Mouse (Mus musculus): ENCODE measurements at regions not wholly inside any gene's neighbourhood (a gene's known extent, or its start where the extent isn't known, plus 50 kb on each side); places are given as distances from the start of the nearest gene placed in this dataset.

DNA sequence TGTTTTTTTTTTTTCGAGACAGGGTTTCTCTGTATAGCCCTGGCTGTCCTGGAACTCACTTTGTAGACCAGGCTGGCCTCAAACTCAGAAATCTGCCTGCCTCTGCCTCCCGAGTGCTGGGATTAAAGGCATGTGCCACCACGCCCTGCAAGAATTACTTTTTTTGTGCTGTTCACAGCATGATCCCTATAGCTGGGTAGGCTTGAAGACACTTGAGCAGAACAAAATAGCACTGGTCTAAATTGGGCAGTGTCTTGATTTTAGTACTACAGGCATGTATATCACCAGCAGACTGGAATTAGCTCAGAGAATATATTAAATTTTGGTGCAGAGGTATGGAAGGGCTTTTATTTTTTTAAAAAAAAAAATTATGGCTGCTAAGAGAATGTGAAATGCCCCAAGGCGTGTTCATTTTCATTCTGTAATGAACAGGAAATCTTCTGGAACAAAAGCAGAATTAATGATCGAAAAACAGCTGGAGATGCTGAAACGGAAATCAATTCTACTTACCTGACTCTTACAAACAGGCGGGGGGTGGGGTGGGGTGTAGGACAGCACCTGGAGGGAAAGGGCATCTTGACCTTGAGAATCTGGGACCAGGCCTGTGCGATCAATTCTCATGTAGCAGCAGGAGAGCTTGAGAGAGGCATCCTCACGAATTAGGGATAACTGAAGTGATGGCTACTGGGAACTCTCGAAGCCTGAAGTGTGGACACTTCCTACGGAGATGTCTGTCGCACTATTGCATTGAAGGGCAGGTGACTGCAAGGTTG is 410.2 kb upstream of the Adamts9 start:
- no peak overlapping the region for H3K27ac ChIP-seq
- no peaks in the 10 kb centered on the region for H3K36me3 ChIP-seq
- H3K9me3 ChIP-seq = no peaks in the 10 kb centered on the region
- H3K9ac ChIP-seq = no peak overlapping the region
- H3K27me3 ChIP-seq = no peaks in the 10 kb centered on the region
- H3K4me1 ChIP-seq = no peaks in the 10 kb centered on the region
- 79% methylated on average over 12 of the region's 12 CpGs for WGBS
- no peak for ATAC-seq (ENCODE audit: low FRiP score, low read depth)
- H3K4me3 ChIP-seq = no peak overlapping the region
- no peak overlapping the region for H3K4me2 ChIP-seq (replicated peaks)

DNA sequence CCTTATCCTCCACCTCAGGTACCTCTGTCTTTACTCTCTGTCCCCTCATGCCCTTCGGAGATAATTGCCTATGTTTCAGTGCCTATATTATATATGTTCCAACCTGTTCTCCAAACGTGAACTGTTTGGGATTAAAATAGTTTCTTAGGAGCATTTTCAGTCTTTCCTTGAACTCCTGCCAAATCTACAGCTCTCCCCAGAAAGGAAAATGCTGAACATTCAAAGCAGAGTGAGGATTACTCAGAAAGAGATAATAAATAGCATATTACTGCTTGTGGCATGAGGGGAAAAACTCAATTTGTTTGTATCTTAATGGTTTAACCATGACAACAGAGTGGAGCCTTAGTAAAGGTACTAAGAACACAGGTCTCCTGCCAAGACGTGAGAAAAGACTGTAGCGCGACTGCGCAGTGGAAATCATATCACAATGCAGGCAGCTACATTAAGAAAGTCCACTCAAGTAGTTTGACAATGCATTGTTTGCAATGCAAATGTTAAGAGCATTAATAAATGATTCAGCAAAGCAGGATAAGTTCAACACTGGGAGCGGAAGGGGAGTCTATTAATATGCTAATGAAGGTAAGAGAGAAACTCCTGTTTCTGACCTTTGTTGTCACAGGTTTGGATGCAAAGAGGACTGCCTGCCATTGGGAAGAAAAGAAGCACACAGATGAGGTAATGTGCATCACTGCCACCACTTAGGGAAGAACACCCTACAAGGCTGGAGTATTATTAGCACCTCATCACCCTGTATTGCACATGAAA is 406.8 kb upstream of the Adamts9 start:
- 76% methylated on average over 7 of the region's 7 CpGs for WGBS

DNA sequence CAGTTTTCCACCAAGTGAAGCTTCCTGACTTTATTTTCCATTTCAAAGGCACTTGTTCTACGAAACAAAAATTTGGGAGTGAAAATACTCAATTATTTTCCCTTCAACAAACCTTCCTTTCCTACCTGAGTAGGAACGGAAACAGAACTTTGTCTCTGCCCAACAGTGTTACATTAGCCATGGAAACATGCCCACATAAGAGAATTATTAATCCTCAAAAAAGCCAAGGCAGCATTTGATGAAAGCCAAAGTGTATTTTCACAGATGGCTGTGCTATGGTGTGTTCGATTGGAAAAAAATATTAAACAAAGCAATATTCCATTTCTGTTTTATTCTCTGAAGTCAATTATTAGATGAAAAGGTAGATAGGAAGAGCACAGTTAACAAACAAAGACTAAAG is 404.8 kb upstream of the Adamts9 start:
- H3K27me3 ChIP-seq = no peaks in the 10 kb centered on the region
- H3K4me2 ChIP-seq (replicated peaks) = no peak overlapping the region
- H3K4me3 ChIP-seq = no peak overlapping the region
- no peak overlapping the region for H3K27ac ChIP-seq
- H3K4me1 ChIP-seq = no peaks in the 10 kb centered on the region
- no peaks in the 10 kb centered on the region for H3K9me3 ChIP-seq
- H3K36me3 ChIP-seq = no peaks in the 10 kb centered on the region
- no peak for ATAC-seq (ENCODE audit: low FRiP score, low read depth)
- WGBS = 82% methylated on average over 3 of the region's 3 CpGs
- no peak overlapping the region for H3K9ac ChIP-seq

More for the DNA sequence above, 406.8 kb upstream of the Adamts9 start:
- no peaks in the 10 kb centered on the region for H3K4me1 ChIP-seq
- no peak overlapping the region for H3K27ac ChIP-seq
- no peak overlapping the region for H3K9ac ChIP-seq
- no peaks in the 10 kb centered on the region for H3K36me3 ChIP-seq
- no peak overlapping the region for H3K4me3 ChIP-seq
- H3K4me2 ChIP-seq (replicated peaks) = no peak overlapping the region
- H3K27me3 ChIP-seq = no peaks in the 10 kb centered on the region
- no peak for ATAC-seq (ENCODE audit: low FRiP score, low read depth)
- H3K9me3 ChIP-seq = no peaks in the 10 kb centered on the region

DNA sequence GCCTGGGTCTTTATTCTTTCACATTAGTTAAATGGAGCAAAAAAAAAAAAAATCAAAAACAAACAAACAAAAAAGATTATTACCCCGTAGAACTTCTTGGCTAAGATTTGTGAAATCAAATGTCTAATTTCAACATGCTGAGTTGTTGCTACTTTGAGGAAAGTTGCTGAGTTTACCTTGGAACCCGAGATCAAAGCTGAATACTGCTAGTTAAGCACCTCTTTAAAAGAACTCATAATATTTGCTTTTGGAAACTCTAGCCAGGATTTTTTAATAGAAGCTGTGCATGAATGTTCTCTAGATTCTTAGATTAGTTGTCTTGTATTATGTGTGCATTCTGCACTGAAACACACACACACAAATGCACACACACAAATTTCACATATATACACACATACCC is 385.4 kb upstream of the Adamts9 start:
- H3K27me3 ChIP-seq = no peaks in the 10 kb centered on the region
- 53% methylated on average over 2 of the region's 2 CpGs for WGBS
- no peak overlapping the region for H3K4me2 ChIP-seq (replicated peaks)
- no peak overlapping the region for H3K9ac ChIP-seq
- no peak overlapping the region for H3K4me3 ChIP-seq
- ATAC-seq (ENCODE audit: low FRiP score, low read depth) = no peak
- peaks cover 5% of the 10 kb centered on the region; the same call in 1 of the 2 replicates for H3K9me3 ChIP-seq
- H3K4me1 ChIP-seq = peaks cover 6% of the 10 kb centered on the region; the same call in 1 of the 2 replicates
- no peaks in the 10 kb centered on the region for H3K36me3 ChIP-seq
- H3K27ac ChIP-seq = no peak overlapping the region

DNA sequence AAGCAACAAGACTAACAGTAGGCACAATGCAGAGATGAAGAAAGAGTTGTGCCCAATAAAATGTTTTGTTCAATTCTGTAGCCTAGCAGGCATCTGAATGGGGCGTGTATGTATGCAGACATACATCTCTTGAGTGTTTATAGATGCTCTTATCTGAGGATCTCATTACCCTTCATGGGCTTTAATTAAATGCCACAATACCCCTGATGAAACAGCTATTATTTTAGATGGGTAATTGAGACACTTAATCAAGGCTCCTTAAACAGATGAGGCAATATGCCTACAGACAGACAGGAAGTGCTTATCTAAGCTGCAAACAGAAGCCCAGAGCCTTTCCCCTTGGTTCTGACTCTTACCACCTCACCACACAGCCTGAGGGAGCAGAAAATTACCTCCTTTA is 384.6 kb upstream of the Adamts9 start:
- Histone ChIP-seq H3K9ac (no peak overlapping the region), H3K36me3 (no peaks in the 10 kb centered on the region), H3K4me3 (no peak overlapping the region), H3K27me3 (no peaks in the 10 kb centered on the region), H3K4me2 (replicated peaks) (no peak overlapping the region), H3K9me3 (peaks cover 5% of the 10 kb centered on the region; the same call in 1 of the 2 replicates), H3K27ac (no peak overlapping the region), H3K4me1 (peaks cover 6% of the 10 kb centered on the region; the same call in 1 of the 2 replicates)
- WGBS = 87% methylated on average over 1 of the region's 1 CpGs
- no peak for ATAC-seq (ENCODE audit: low FRiP score, low read depth)

DNA sequence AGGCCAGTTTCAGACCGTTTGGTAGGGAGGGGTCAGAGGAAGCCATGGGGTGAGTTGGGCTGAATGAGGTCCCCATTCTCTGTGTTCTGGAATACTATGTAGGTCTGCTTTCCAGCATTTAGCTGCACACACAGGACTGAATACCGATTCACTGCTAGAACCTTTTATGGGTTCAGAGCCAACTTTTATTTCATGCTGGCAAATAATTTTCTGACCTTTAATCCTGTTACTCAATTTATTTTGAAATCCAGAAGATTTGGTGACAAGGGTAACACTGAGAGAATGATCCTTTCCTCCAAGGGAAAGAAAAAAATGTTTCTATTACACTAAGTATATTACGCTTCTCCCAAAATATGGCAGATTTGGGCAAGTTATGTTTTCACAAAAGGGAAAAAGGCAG is 380.6 kb upstream of the Adamts9 start:
- Histone ChIP-seq H3K27ac (no peak overlapping the region), H3K36me3 (no peaks in the 10 kb centered on the region), H3K4me2 (replicated peaks) (no peak overlapping the region), H3K27me3 (no peaks in the 10 kb centered on the region), H3K9ac (no peak overlapping the region), H3K4me3 (no peak overlapping the region), H3K4me1 (peaks cover 6% of the 10 kb centered on the region; the same call in 1 of the 2 replicates), H3K9me3 (peaks cover 5% of the 10 kb centered on the region; the same call in 1 of the 2 replicates)
- no peak for ATAC-seq (ENCODE audit: low FRiP score, low read depth)
- WGBS = 77% methylated on average over 3 of the region's 3 CpGs

DNA sequence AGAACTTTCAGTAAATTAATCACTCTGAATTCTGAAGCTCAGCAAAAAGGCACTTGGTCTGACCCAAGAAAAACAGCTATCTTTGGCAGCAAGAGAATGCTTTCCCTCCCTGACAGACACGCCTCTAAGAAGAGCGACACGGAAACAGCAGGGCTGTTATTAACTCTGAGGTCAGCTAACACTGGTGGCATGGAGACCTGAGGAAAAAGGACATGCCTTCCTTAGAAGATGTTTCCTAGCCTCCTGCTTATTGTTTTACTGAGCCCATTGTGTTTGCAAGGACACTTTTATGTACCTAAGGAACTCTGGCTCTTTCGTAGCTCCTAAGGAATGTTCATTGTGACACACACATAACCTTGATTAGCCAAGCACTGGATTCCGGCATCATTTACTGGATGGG is 371.3 kb upstream of the Adamts9 start:
- 72% methylated on average over 5 of the region's 5 CpGs for WGBS
- H3K4me1 ChIP-seq = no peaks in the 10 kb centered on the region
- H3K9ac ChIP-seq = no peak overlapping the region
- no peaks in the 10 kb centered on the region for H3K9me3 ChIP-seq
- no peak overlapping the region for H3K4me2 ChIP-seq (replicated peaks)
- no peaks in the 10 kb centered on the region for H3K27me3 ChIP-seq
- no peak overlapping the region for H3K27ac ChIP-seq
- no peak for ATAC-seq (ENCODE audit: low FRiP score, low read depth)
- no peak overlapping the region for H3K4me3 ChIP-seq
- no peaks in the 10 kb centered on the region for H3K36me3 ChIP-seq

DNA sequence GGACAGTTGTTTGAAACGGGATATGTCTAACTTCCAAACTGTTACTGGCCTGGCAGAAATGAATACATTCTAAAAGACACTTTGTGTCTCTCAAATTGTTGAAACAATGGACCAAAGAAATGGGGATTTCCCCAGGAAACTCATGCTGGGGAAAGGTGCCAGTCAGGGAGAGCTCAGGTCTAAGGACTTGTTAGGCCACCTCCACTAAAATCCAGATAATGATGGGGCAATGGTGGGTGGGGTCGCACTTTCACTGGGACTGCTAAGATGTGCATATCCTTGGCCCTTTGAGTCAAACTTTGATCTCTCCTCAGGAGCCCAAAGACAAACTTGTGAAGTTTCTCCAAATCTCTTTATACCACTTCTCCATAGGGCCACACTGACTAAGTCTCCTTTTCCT is 361.9 kb upstream of the Adamts9 start:
- WGBS = 45% methylated on average over 2 of the region's 2 CpGs
- Histone ChIP-seq H3K4me2 (replicated peaks) (no peak overlapping the region), H3K4me3 (no peak overlapping the region), H3K4me1 (0 out of 2 replicates have a peak, but pooled peaks cover 11% of the 10 kb centered on the region), H3K9me3 (no peaks in the 10 kb centered on the region), H3K27me3 (no peaks in the 10 kb centered on the region), H3K36me3 (no peaks in the 10 kb centered on the region), H3K27ac (no peak overlapping the region), H3K9ac (no peak overlapping the region)
- no peak for ATAC-seq (ENCODE audit: low FRiP score, low read depth)

DNA sequence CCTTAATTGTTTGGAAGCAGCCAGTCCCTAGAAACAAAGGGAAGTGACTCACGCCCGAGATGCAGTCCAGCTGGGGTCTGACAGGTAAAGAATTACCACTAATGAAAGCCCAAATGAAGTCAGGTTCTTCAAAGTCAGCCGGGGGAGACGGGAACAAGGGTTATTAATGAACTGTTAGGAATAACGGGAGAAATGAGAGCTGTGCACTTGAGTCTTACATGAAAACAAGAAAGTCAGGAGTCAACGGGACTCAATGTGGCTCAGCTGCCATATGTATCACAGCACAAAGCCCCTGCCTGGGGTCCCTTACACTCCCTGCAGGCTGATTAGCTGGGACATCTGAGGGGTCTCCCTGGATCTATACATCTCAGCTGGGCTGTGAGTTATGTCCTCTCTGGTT is 354.7 kb upstream of the Adamts9 start:
- no peak overlapping the region for H3K4me3 ChIP-seq
- peaks cover 20% of the 10 kb centered on the region for H3K4me1 ChIP-seq
- no peaks in the 10 kb centered on the region for H3K9me3 ChIP-seq
- H3K36me3 ChIP-seq = no peaks in the 10 kb centered on the region
- WGBS = 17% methylated on average over 6 of the region's 6 CpGs
- no peaks in the 10 kb centered on the region for H3K27me3 ChIP-seq
- H3K4me2 ChIP-seq (replicated peaks) = no peak overlapping the region
- no peak for ATAC-seq (ENCODE audit: low FRiP score, low read depth)
- no peak overlapping the region for H3K9ac ChIP-seq
- no peak overlapping the region for H3K27ac ChIP-seq

DNA sequence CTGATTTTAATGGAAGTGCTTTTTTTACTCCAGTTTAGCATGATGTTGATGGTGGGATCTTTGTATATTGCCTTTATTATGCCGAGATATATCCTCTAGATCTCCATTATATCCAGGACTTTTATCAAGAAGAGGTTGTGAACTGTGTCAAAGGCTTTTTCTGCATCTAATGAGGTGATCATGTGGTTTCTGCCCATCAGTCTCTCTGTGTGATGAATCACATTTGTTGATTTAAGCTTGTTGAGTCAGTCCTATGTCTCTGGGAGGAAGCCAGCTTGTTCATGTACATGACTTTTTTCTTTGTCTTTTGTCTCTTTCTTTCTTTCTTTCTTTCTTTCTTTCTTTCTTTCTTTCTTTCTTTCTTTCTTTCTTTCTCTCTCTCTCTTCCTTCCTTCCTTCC is 348.4 kb upstream of the Adamts9 start:
- Histone ChIP-seq H3K27ac (no peak overlapping the region), H3K4me1 (no peaks in the 10 kb centered on the region), H3K4me3 (no peak overlapping the region), H3K27me3 (no peaks in the 10 kb centered on the region), H3K9me3 (no peaks in the 10 kb centered on the region), H3K9ac (no peak overlapping the region), H3K4me2 (replicated peaks) (no peak overlapping the region), H3K36me3 (no peaks in the 10 kb centered on the region)
- WGBS = 87% methylated on average over 1 of the region's 1 CpGs
- no peak for ATAC-seq (ENCODE audit: low FRiP score, low read depth)

DNA sequence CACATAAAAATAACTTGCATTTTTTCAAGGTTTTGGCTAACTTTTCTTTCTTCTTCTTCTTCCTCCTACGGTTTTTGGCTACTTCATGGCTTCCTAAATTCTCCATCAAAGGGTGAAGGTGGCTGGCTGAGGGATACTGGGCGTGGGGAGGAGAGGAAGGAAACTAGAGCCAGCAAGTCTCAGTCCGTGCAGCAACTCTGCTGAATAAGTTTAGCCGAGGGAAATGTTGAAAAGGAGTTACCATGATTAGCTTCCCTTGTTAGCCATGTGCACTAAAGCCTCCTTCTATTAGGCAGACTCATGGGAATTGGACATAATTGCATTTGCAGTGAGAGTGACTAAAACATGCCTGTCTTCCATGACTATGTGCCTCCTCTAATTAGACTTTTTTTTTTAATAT is 345.1 kb upstream of the Adamts9 start:
- 40% methylated on average over 4 of the region's 4 CpGs for WGBS
- Histone ChIP-seq H3K27me3 (no peaks in the 10 kb centered on the region), H3K4me2 (replicated peaks) (no peak overlapping the region), H3K9ac (no peak overlapping the region), H3K36me3 (no peaks in the 10 kb centered on the region), H3K27ac (no peak overlapping the region), H3K9me3 (no peaks in the 10 kb centered on the region), H3K4me3 (no peak overlapping the region), H3K4me1 (no peaks in the 10 kb centered on the region)
- ATAC-seq (ENCODE audit: low FRiP score, low read depth) = no peak

DNA sequence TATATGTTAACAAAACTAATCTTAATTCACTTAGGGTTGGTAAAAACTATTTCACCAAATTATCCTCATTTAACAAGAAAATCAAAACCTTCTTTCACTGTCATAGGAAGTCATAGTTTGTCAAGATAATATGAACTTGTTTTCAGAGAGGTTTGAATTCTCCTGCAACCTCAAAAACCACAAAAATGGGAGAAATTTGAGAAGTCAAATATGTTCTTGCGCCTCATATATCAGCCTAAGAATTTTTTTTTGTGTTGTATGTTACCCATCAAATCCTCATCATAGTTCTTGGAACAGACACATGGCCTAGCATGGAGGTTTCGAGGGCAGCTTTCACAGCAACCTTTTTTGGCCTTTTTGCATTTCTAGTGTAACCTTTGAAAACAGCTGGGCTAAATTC is 342.5 kb upstream of the Adamts9 start:
- no peaks in the 10 kb centered on the region for H3K27me3 ChIP-seq
- no peaks in the 10 kb centered on the region for H3K36me3 ChIP-seq
- H3K4me3 ChIP-seq = no peak overlapping the region
- no peaks in the 10 kb centered on the region for H3K9me3 ChIP-seq
- H3K4me2 ChIP-seq (replicated peaks) = no peak overlapping the region
- no peak overlapping the region for H3K27ac ChIP-seq
- no peak for ATAC-seq (ENCODE audit: low FRiP score, low read depth)
- no peak overlapping the region for H3K9ac ChIP-seq
- 73% methylated on average over 2 of the region's 2 CpGs for WGBS
- H3K4me1 ChIP-seq = no peaks in the 10 kb centered on the region
